Comparison of ENCODE assay signal across 16 mouse cellular contexts in the genomic region with DNA sequence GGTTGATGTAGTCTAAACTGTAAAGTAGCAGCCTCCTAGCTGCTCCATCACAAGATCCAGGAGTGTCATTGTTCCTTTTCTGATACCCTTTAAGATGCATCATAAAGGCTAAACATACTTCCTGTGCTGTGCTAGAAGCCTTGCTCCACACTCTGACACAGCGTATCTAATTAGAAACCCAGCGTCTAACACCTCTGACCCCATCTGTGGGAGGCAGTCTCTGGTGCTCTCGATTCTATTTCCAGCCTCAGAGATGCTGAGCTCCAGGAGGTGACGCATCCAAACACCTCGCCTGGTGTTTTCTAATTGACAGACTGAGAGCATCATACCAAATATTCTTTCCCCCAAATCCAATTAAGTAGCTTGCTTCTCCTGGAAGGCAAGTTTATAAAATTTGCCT. TPM values are rescaled to one million over a fixed set of nuclear protein-coding genes. Genes with fewer than 3 reads are reported as not detected.
"Had no signal": no experiment of that assay in that cellular context is flagged by ENCODE, and none has a peak within 500 bp of the region (broad histone marks: within the 10 kb centered on the region; RNA-seq: fewer than 3 reads in every experiment).

No protein-coding gene starts in this region.

- H3K9ac ChIP-seq: liver, embryonic 15.5 days; stomach, embryonic 15.5 days had no signal

- H3K36me3 ChIP-seq: limb, embryonic 10.5 days; liver, embryonic 15.5 days; stomach, embryonic 15.5 days had no signal

- H3K4me1 ChIP-seq: limb, embryonic 10.5 days; liver, embryonic 15.5 days; stomach, embryonic 15.5 days had no signal

- H3K27ac ChIP-seq: left cerebral cortex, adult 2 months; limb, embryonic 10.5 days; liver, embryonic 15.5 days; stomach, embryonic 15.5 days had no signal

- H3K4me3 ChIP-seq: left cerebral cortex, adult 2 months; limb, embryonic 10.5 days; liver, embryonic 15.5 days; stomach, embryonic 15.5 days had no signal

- ATAC-seq: lung, postnatal 0 days had no signal

- DNase-seq: kidney, adult 11 months; kidney, adult 9 months; kidney, postnatal 10 days; lung, adult 2 months; lung, postnatal 36 days; right cerebral cortex, adult 18-20 months; spleen, adult 18-20 months; thymus, adult 2 months; thymus, postnatal 25 days had no signal

- H3K27me3 ChIP-seq: liver, embryonic 15.5 days; stomach, embryonic 15.5 days had no signal

- H3K9me3 ChIP-seq: limb, embryonic 10.5 days; liver, embryonic 15.5 days; stomach, embryonic 15.5 days had no signal

- H3K4me2 ChIP-seq: liver, embryonic 11.5 days; liver, embryonic 15.5 days; stomach, embryonic 15.5 days had no signal

RNA-seq across cellular contexts. Expression of a gene that starts 18.6 kb away (rescaled TPM):
- polyA plus RNA-seq: testis, adult 2 months had no signal
